Mouse (Mus musculus) forebrain, embryonic 11.5 days (tissue): ENCODE results near the gene Rft1. TPM values are rescaled to one million over a fixed set of nuclear protein-coding genes. Genes with fewer than 3 reads are reported as not detected.

Source experiments
- ATAC-seq: fragments of 200-750 bp; cut with Nextera tagmentation; replicated peaks from 2 replicates; pipeline ENCODE4 v1.8.0; 2017; ENCODE audit warnings: moderate TSS enrichment; ENCODE audit not compliant: low FRiP score
- DNase-seq: peaks from one replicate; pipeline ENCODE4 v3.0.0-alpha.2; 2017; ENCODE audit warnings: low spot score
- H3K27ac ChIP-seq: fragments of 300-500 bp; sonication (generic); 2 replicates; pipeline ENCODE4 v1.5.1; 2014; ENCODE audit warnings: low read depth, low read length
- H3K27me3 ChIP-seq: fragments of 300-500 bp; sonication (generic); 2 replicates; pipeline ENCODE4 v1.6.1; 2014; ENCODE audit warnings: mild to moderate bottlenecking, low read length, mixed read lengths; ENCODE audit not compliant: control insufficient read depth, insufficient read depth
- H3K36me3 ChIP-seq: fragments of 300-500 bp; sonication (generic); 2 replicates; pipeline ENCODE4 v1.6.1; 2014; ENCODE audit warnings: mild to moderate bottlenecking, low read length, moderate library complexity, mixed read lengths; ENCODE audit not compliant: control insufficient read depth, insufficient read depth
- H3K4me1 ChIP-seq: fragments of 300-500 bp; sonication (generic); replicated peaks from 2 replicates; pipeline ENCODE4 v1.6.1; 2014; ENCODE audit warnings: low read length, mixed read lengths; ENCODE audit not compliant: control insufficient read depth, insufficient read depth
- H3K4me2 ChIP-seq: fragments of 300-500 bp; sonication (generic); 2 replicates; pipeline ENCODE4 v1.6.1; 2014; ENCODE audit warnings: low read depth, mild to moderate bottlenecking, low read length, moderate library complexity, mixed read lengths; ENCODE audit not compliant: severe bottlenecking
- H3K4me3 ChIP-seq: fragments of 300-500 bp; sonication (generic); 2 replicates; pipeline ENCODE4 v1.5.1; 2014; ENCODE audit warnings: low read depth, low read length
- H3K9ac ChIP-seq: fragments of 300-500 bp; sonication (generic); 2 replicates; pipeline ENCODE4 v1.6.1; 2014; ENCODE audit warnings: low read length
- H3K9me3 ChIP-seq: fragments of 300-500 bp; sonication (generic); 2 replicates; pipeline ENCODE4 v1.6.1; 2016; ENCODE audit warnings: low read length, mixed read lengths; ENCODE audit not compliant: control insufficient read depth
- WGBS: fragments of 180-500 bp; shearing (Covaris S2); extraction: QIAGEN DNeasy Blood & Tissue Kit; methylation state at CpG from one replicate; pipeline ENCODE4 v1.1.7; 2014; 5-methylcytosine and 5-hydroxymethylcytosine counted together
- polyA plus RNA-seq: library from polyadenylated mRNA; unstranded; fragments of >200 nt; fragmentation: Nextera tagmentation; extraction: Ambion mirVana; gene quantifications from 2 replicates; pipeline ENCODE4 v1.2.1, GENCODE M21; 2014

Rft1 gene
- 11.3 and 11.4 TPM in 2 replicates for polyA plus RNA-seq

DNA sequence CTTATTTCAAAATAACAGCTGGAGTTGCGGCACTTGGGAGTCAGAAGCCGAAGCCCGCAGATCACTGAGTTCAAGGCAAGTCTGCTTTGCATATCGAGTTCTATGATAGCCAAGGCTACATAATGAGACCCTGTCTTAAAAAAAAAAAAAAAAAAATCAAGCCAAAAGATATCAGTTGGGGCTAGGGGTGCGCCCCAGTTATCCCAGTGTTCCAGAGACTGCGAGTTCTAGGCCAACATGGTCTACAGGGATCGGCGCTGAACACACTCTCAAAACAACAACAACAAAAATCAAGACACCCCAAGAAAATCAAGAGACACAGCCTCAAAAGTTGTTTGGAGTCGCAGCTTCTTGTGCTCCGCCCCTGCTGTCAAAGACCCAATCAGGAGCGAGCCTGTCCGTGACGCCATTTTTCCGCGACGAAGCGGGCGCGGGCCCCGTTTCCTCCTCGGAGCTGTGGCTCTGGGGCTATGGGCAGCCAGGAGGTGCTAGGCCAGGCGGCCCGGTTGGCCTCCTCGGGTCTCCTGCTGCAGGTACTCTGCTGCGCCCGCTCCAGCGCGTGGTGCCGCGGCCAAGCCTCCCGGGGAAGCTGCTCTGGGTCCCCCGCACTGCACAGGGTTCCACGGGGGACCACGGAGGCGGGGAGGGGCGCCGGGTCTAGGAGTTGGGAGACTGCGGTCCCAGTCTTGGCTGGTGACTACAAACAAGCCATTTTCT lies at the start of gene Rft1:
TSS of gene Rft1 (plus strand) at position 418 of the 717 bp plus-strand sequence.
- H3K4me1 ChIP-seq = no peaks in the 10 kb centered on the region; the same call in 1 of the 2 replicates
- WGBS = 2% methylated on average over 38 of the region's 38 CpGs
- peak; percentile 94 for ATAC-seq

GRCm38 (mm10) chr14:30606817-30607216 lies 47.3 kb upstream of the Rft1 start:
- H3K4me3 ChIP-seq = no peak overlapping the region
- 95% methylated on average over 5 of the region's 5 CpGs for WGBS
- H3K27me3 ChIP-seq = no peaks in the 10 kb centered on the region
- H3K9ac ChIP-seq = no peak overlapping the region
- ATAC-seq (no peak), DNase-seq (no peak)
- H3K36me3 ChIP-seq = no peaks in the 10 kb centered on the region; the same call in 1 of the 2 replicates
- no peaks in the 10 kb centered on the region for H3K4me1 ChIP-seq
- H3K9me3 ChIP-seq = no peaks in the 10 kb centered on the region
- no peak overlapping the region for H3K27ac ChIP-seq
- H3K4me2 ChIP-seq = no peak overlapping the region

More for the DNA sequence above, at the start of gene Rft1:
- peak within 1 kb of the TSS; percentile 99 for H3K9ac ChIP-seq
- H3K4me3 ChIP-seq = peak within 1 kb of the TSS; percentile 91
- H3K9me3 ChIP-seq = no peaks in the 10 kb centered on the region
- H3K36me3 ChIP-seq = no peaks in the 10 kb centered on the region
- peak within 1 kb of the TSS; percentile 80 for H3K4me2 ChIP-seq
- peak; percentile 99 for DNase-seq
- no peaks in the 10 kb centered on the region for H3K27me3 ChIP-seq
- H3K27ac ChIP-seq = peak within 1 kb of the TSS; percentile 66

- no peak for DNase-seq
- H3K9ac ChIP-seq = no peak overlapping the region
These were observed 46.5 kb upstream of the Rft1 start for GRCm38 (mm10) chr14:30607696-30608095.

GRCm38 (mm10) chr14:30608176-30608575 lies 46.0 kb upstream of the Rft1 start:
- Histone ChIP-seq H3K9me3 (no peaks in the 10 kb centered on the region), H3K27me3 (no peaks in the 10 kb centered on the region), H3K4me2 (no peak overlapping the region), H3K27ac (no peak overlapping the region), H3K36me3 (no peaks in the 10 kb centered on the region), H3K4me3 (no peak overlapping the region), H3K9ac (no peak overlapping the region), H3K4me1 (no peaks in the 10 kb centered on the region)
- DNase-seq = no peak
- 87% methylated on average over 6 of the region's 6 CpGs for WGBS
- ATAC-seq = no peak

More at GRCm38 (mm10) chr14:30607696-30608095, 46.5 kb upstream of the Rft1 start:
- no peak for ATAC-seq
- no peaks in the 10 kb centered on the region for H3K4me1 ChIP-seq
- H3K27ac ChIP-seq = no peak overlapping the region
- H3K4me3 ChIP-seq = no peak overlapping the region
- no peaks in the 10 kb centered on the region for H3K36me3 ChIP-seq
- H3K27me3 ChIP-seq = no peaks in the 10 kb centered on the region
- H3K4me2 ChIP-seq = no peak overlapping the region
- no peaks in the 10 kb centered on the region for H3K9me3 ChIP-seq
- WGBS = 99% methylated on average over 4 of the region's 4 CpGs

- WGBS = 87% methylated on average over 3 of the region's 3 CpGs
- no peak overlapping the region for H3K27ac ChIP-seq
- no peak for DNase-seq
These were observed 44.7 kb upstream of the Rft1 start for GRCm38 (mm10) chr14:30609499-30609898.

GRCm38 (mm10) chr14:30610304-30610703 lies 43.9 kb upstream of the Rft1 start:
- no peaks in the 10 kb centered on the region for H3K4me1 ChIP-seq
- no peaks in the 10 kb centered on the region for H3K9me3 ChIP-seq
- no peaks in the 10 kb centered on the region for H3K36me3 ChIP-seq
- 90% methylated on average over 2 of the region's 2 CpGs for WGBS
- H3K27me3 ChIP-seq = no peaks in the 10 kb centered on the region
- no peak overlapping the region for H3K4me3 ChIP-seq
- H3K4me2 ChIP-seq = no peak overlapping the region
- no peak for ATAC-seq
- DNase-seq = no peak
- H3K27ac ChIP-seq = no peak overlapping the region
- no peak overlapping the region for H3K9ac ChIP-seq

More at GRCm38 (mm10) chr14:30609499-30609898, 44.7 kb upstream of the Rft1 start:
- H3K4me2 ChIP-seq = no peak overlapping the region
- no peaks in the 10 kb centered on the region for H3K27me3 ChIP-seq
- no peaks in the 10 kb centered on the region for H3K4me1 ChIP-seq
- no peaks in the 10 kb centered on the region for H3K36me3 ChIP-seq
- H3K9ac ChIP-seq = no peak overlapping the region
- no peak overlapping the region for H3K4me3 ChIP-seq
- ATAC-seq = no peak
- no peaks in the 10 kb centered on the region for H3K9me3 ChIP-seq

DNA sequence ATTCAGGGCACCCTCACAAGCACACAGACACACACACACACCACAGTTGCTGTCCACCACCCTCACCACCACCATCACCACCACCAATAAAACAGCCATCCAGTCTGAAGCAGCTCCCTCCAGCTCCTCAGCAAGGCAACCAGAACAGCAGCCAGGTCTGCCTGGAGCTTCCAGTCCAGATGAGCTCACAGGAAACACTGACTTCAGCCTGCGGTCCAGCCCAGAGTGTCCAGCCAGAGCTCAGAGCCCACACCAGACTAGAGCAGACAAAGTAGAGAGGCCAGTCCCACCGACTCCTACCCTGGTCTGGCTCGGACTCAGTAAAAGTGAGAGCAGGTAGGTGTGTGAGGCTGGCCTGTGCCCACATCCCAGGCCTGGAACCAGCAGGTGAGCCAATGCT lies 43.2 kb upstream of the Rft1 start:
- 89% methylated on average over 3 of the region's 3 CpGs for WGBS
- H3K36me3 ChIP-seq = no peaks in the 10 kb centered on the region
- DNase-seq (no peak), ATAC-seq (no peak)
- no peak overlapping the region for H3K27ac ChIP-seq
- no peak overlapping the region for H3K9ac ChIP-seq
- no peak overlapping the region for H3K4me3 ChIP-seq
- no peak overlapping the region for H3K4me2 ChIP-seq
- H3K4me1 ChIP-seq = no peaks in the 10 kb centered on the region
- no peaks in the 10 kb centered on the region for H3K9me3 ChIP-seq
- H3K27me3 ChIP-seq = no peaks in the 10 kb centered on the region

GRCm38 (mm10) chr14:30612523-30612922 lies 41.6 kb upstream of the Rft1 start:
- H3K4me2 ChIP-seq = no peak overlapping the region
- H3K4me1 ChIP-seq = no peaks in the 10 kb centered on the region
- 0 out of 2 replicates have a peak, but pooled peaks have one; percentile 7 for ATAC-seq
- no peak overlapping the region for H3K27ac ChIP-seq
- no peak overlapping the region for H3K4me3 ChIP-seq
- no peaks in the 10 kb centered on the region for H3K9me3 ChIP-seq
- H3K27me3 ChIP-seq = no peaks in the 10 kb centered on the region
- H3K9ac ChIP-seq = no peak overlapping the region
- H3K36me3 ChIP-seq = no peaks in the 10 kb centered on the region
- 16% methylated on average over 7 of the region's 7 CpGs for WGBS
- peak; percentile 92 for DNase-seq
